Mouse (Mus musculus): ENCODE data around the gene Sgpl1.

DNA sequence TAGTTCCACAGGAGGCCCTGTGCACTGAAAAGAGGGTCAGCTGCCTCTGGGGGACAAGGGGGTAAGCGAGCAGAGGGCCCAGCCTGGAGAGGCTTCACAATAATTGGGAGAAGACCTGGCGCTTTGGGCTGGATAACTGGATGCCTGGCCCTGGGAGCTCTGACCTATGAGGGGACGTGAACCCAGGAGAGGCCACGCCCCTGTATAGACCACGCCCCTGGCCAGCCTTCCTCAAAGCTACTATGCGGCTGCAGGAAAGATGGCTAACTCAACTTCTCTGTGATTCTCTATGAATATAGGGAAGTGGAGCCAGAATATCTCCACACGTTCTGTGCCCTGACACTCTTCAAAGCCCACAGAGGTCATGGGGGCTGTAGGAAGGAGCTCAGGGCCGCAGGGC, 82.9 kb downstream of the Sgpl1 start:
- TF ChIP-seq CTCF (IDR thresholded peaks at IDR 0.05; ENCODE audit: control insufficient read depth, insufficient read depth, insufficient read length) = no peak
- no peak for TF ChIP-seq MAX (IDR thresholded peaks at IDR 0.05)
- no peak for TF ChIP-seq USF1 (IDR thresholded peaks at IDR 0.05; ENCODE audit: low read depth)
- no peak for TF ChIP-seq CEBPB (IDR thresholded peaks at IDR 0.05; ENCODE audit: low read depth)
- TF ChIP-seq MYOG (IDR thresholded peaks at IDR 0.05; ENCODE audit: control insufficient read depth, extremely low read depth, insufficient read length) = no peak
- TF ChIP-seq MYOD1 (IDR thresholded peaks at IDR 0.05; ENCODE audit: control insufficient read depth, insufficient read length, low read depth) = no peak

Measured in C2C12 (cell line).